Mouse (Mus musculus): Measurements from ENCODE around the gene Dmac1. TPM values are rescaled to one million over a fixed set of nuclear protein-coding genes. Genes with fewer than 3 reads are reported as not detected.
A peak's percentile ranks its signal among the peaks of the same experiment; 100 is the strongest.

Gene Dmac1
- total RNA-seq (2012; rRNA removed) (107 TPM in 2 replicates), polyA plus RNA-seq (2012; ENCODE audit: insufficient read depth in 1 of 2, insufficient read length in 2 of 2, low read depth in 1 of 2, low replicate concordance in 2 of 2, missing spikeins in 1 of 2) (100 to 1,000 TPM; 110 to 204 TPM)

DNA sequence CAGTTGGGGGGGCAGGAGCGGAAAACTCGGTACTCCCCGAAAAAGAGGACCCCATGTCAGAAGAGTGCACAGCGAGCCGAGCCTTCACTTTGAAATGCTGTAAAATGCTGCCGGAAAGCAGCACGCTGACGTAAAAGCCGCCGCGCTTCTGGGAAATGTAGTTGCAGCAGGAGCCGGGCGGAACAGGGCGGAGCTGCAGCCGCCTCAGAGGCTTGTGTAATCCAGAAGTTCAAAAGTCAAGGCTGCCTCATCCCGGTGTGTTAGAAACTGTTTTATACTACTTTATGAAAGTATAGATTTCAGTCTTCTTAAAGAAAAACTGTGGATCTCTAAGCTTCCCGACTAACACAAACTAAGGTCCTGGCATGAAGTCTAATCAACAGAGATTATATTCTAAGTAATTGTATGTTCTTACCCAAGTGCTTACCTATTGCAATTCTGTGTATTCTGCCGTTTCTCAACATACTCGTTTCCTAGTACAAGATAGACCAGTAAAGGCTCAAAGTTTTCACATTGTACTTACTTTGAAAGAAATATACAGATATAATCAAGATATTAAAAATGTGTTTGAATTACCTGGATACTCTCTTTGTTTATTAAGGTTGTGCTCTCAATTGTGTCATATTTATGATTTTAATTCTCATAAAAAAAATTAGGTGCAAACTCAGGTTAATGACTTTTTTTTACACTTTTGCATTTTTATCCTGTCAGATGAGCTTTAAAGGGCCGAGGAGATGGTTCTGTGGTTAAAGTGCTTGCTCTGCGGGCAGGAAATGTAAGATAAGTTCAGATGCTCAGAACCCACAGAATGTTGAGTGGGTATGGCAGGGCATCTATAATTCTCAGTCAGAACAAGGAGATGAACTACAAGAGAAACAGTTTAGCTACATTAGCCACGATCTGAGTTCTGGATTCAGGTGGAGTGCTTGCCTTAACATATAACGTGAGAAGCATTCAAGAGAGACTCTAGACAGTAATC, at the start of gene Dmac1:
Gene Dmac1, minus strand, starts transcription at position 109 of the 979 bp plus-strand sequence.
- Histone ChIP-seq H3K9ac (ENCODE audit: control insufficient read depth, low read depth, low read length, poor library complexity, severe bottlenecking) (peak within 1 kb of the TSS; percentile 98), H3K27ac (ENCODE audit: control insufficient read depth, low read depth, low read length) (peak within 1 kb of the TSS; percentile 38), H3K4me3 (ENCODE audit: control insufficient read depth in 1 of 2, insufficient read depth in 1 of 2, low read depth in 2 of 2, low read length in 2 of 2) (peak within 1 kb of the TSS; percentile 75 to 85), H3K79me2 (ENCODE audit: control insufficient read depth, insufficient read depth, low read length, poor library complexity) (peaks cover 9% of the 10 kb centered on the region), H3K36me3 (ENCODE audit: control insufficient read depth in 1 of 2, insufficient read depth in 2 of 2, low read length in 2 of 2) (peaks cover 0 to 18% of the 10 kb centered on the region in 2 experiments; a peak in 2 of 4 replicates), H3K27me3 (ENCODE audit: control insufficient read depth in 1 of 2, insufficient read depth in 2 of 2, low read length in 2 of 2) (no peaks in the 10 kb centered on the region), H3K9me3 (replicated peaks; ENCODE audit: insufficient read depth, low read length) (no peaks in the 10 kb centered on the region), H3K4me1 (ENCODE audit: control insufficient read depth in 1 of 2, insufficient read depth in 2 of 2, low read length in 2 of 2) (peaks cover 2 to 9% of the 10 kb centered on the region in 2 experiments)
- peak; percentile 96 for DNase-seq (ENCODE audit: low read depth, low spot score)
- TF ChIP-seq USF2 (IDR thresholded peaks at IDR 0.05; ENCODE audit: borderline replicate concordance in 1 of 2, insufficient read depth in 1 of 2, low read depth in 1 of 2, low read length in 2 of 2) (no peak), ZKSCAN1 (IDR thresholded peaks at IDR 0.05; ENCODE audit: low read depth, low read length) (no peak), NRF1 (IDR thresholded peaks at IDR 0.05; ENCODE audit: insufficient read depth, low read depth, low read length, poor library complexity, severe bottlenecking) (no peak), EP300 (IDR thresholded peaks at IDR 0.05; ENCODE audit: low read depth in 1 of 2, low read length in 2 of 2) (peak; percentile 43 to 51; a peak in 2 of 4 replicates), SIN3A (IDR thresholded peaks at IDR 0.05; ENCODE audit: low read length) (peak; percentile 77), MYC (IDR thresholded peaks at IDR 0.05; ENCODE audit: low read depth, low read length) (0 out of 2 replicates have a peak, but pooled peaks have one; percentile 19), CHD2 (IDR thresholded peaks at IDR 0.05; ENCODE audit: low read length) (no peak), CTCF (IDR thresholded peaks at IDR 0.05 in 2 of 3, conservative IDR thresholded peaks at IDR 0.05 in 1 of 3; ENCODE audit: control insufficient read depth in 1 of 3, insufficient read depth in 1 of 3, low read depth in 2 of 3, low read length in 3 of 3, poor library complexity in 1 of 3, severe bottlenecking in 1 of 3) (no peak), SMC3 (IDR thresholded peaks at IDR 0.05; ENCODE audit: low read depth, low read length) (no peak; the same call in 1 of the 2 replicates), ZNF384 (IDR thresholded peaks at IDR 0.05; ENCODE audit: low read depth, low read length) (peak; percentile 80), MYB (IDR thresholded peaks at IDR 0.05; ENCODE audit: low read depth, low read length) (no peak), ETS1 (IDR thresholded peaks at IDR 0.05; ENCODE audit: low read depth, low read length) (peak; percentile 60; the same call in 1 of the 2 replicates), BHLHE40 (IDR thresholded peaks at IDR 0.05; ENCODE audit: borderline replicate concordance, low read depth, low read length) (no peak), ELF1 (IDR thresholded peaks at IDR 0.05; ENCODE audit: low read depth, low read length) (peak; percentile 86), POLR2A (IDR thresholded peaks at IDR 0.05; ENCODE audit: control insufficient read depth in 1 of 2, insufficient read depth in 1 of 2, low read depth in 1 of 2, low read length in 2 of 2, poor library complexity in 1 of 2) (peak in 1 of 2 experiments; percentile 82; a peak in 2 of 4 replicates), MAX (IDR thresholded peaks at IDR 0.05; ENCODE audit: low read length) (no peak), ZC3H11A (IDR thresholded peaks at IDR 0.05; ENCODE audit: low read depth, low read length) (no peak), MAFK (IDR thresholded peaks at IDR 0.05; ENCODE audit: borderline replicate concordance, low read depth, low read length) (peak; percentile 31; the same call in 1 of the 2 replicates), RCOR1 (IDR thresholded peaks at IDR 0.05; ENCODE audit: low read depth, low read length) (peak; percentile 82), USF1 (IDR thresholded peaks at IDR 0.05; ENCODE audit: low read depth, low read length) (0 out of 2 replicates have a peak, but pooled peaks have one; percentile 26), RAD21 (IDR thresholded peaks at IDR 0.05; ENCODE audit: low read depth, low read length) (no peak), HCFC1 (IDR thresholded peaks at IDR 0.05; ENCODE audit: low read depth, low read length) (peak; percentile 99), GATA1 (IDR thresholded peaks at IDR 0.05; ENCODE audit: low read depth, low read length) (no peak), KAT2A (conservative IDR thresholded peaks at IDR 0.05; ENCODE audit: low read depth, low read length) (peak; percentile 99), MEF2A (IDR thresholded peaks at IDR 0.05; ENCODE audit: extremely low read depth, insufficient replicate concordance, low read depth, low read length, poor library complexity, severe bottlenecking) (peak; percentile 17; the same call in 1 of the 2 replicates), NELFE (IDR thresholded peaks at IDR 0.05; ENCODE audit: low read depth, low read length) (peak; percentile 78), TCF12 (IDR thresholded peaks at IDR 0.05; ENCODE audit: low read depth, low read length) (peak; percentile 73), TAL1 (IDR thresholded peaks at IDR 0.05; ENCODE audit: low read length) (0 out of 2 replicates have a peak, but pooled peaks have one; percentile 5), UBTF (IDR thresholded peaks at IDR 0.05; ENCODE audit: borderline replicate concordance, insufficient read depth, low read depth, low read length) (no peak), MAZ (IDR thresholded peaks at IDR 0.05; ENCODE audit: low read depth, low read length) (no peak; the same call in 1 of the 2 replicates), ZMIZ1 (IDR thresholded peaks at IDR 0.05; ENCODE audit: low read depth, low read length) (peak; percentile 88), POLR2AphosphoS2 (IDR thresholded peaks at IDR 0.05; ENCODE audit: low read length) (no peak; the same call in 1 of the 2 replicates), TBP (IDR thresholded peaks at IDR 0.05; ENCODE audit: low read depth, low read length) (peak; percentile 82)

All from MEL (cell line).